Mouse (Mus musculus): Measurements from ENCODE around the gene Dtx4. TPM values are rescaled to one million over a fixed set of nuclear protein-coding genes. Genes with fewer than 3 reads are reported as not detected.

Dtx4 gene
- polyA plus RNA-seq, 1 experiment: 4.0 TPM

- peaks cover 7% of the 10 kb centered on the region for H3K4me1 ChIP-seq (ENCODE audit: control insufficient read depth, insufficient read depth, low read length)
- H3K27me3 ChIP-seq (ENCODE audit: control insufficient read depth, insufficient read depth, low read length, poor library complexity, severe bottlenecking): no peaks in the 10 kb centered on the region
- no peak overlapping the region for H3K27ac ChIP-seq (ENCODE audit: insufficient read depth, low read length)
- TF ChIP-seq CTCF (IDR thresholded peaks at IDR 0.05; ENCODE audit: low read depth, low read length): no peak
- TF ChIP-seq EP300 (IDR thresholded peaks at IDR 0.05; ENCODE audit: insufficient read depth, low read depth, low read length): no peak
- TF ChIP-seq POLR2A (IDR thresholded peaks at IDR 0.05; ENCODE audit: insufficient read depth, low read length): no peak
- H3K4me3 ChIP-seq (ENCODE audit: low read depth, low read length): no peak overlapping the region
- no peaks in the 10 kb centered on the region for H3K36me3 ChIP-seq (ENCODE audit: control insufficient read depth, insufficient read depth, low read length, poor library complexity, severe bottlenecking)
- no peaks in the 10 kb centered on the region for H3K9me3 ChIP-seq (replicated peaks; ENCODE audit: control insufficient read depth, insufficient read depth, low read length, poor library complexity, severe bottlenecking)
- H3K9ac ChIP-seq (ENCODE audit: low read depth, poor library complexity, severe bottlenecking): no peak overlapping the region
These were observed 14.4 kb downstream of the Dtx4 start for GRCm38 (mm10) chr19:12486875-12487274.

- no peak for TF ChIP-seq POLR2A (IDR thresholded peaks at IDR 0.05; ENCODE audit: insufficient read depth, low read length)
- no peak for TF ChIP-seq EP300 (IDR thresholded peaks at IDR 0.05; ENCODE audit: insufficient read depth, low read depth, low read length)
- TF ChIP-seq CTCF (IDR thresholded peaks at IDR 0.05; ENCODE audit: low read depth, low read length): no peak
- Histone ChIP-seq H3K27me3 (ENCODE audit: control insufficient read depth, insufficient read depth, low read length, poor library complexity, severe bottlenecking) (no peaks in the 10 kb centered on the region), H3K4me1 (ENCODE audit: control insufficient read depth, insufficient read depth, low read length) (peaks cover 7% of the 10 kb centered on the region), H3K9ac (ENCODE audit: low read depth, poor library complexity, severe bottlenecking) (no peak overlapping the region), H3K36me3 (ENCODE audit: control insufficient read depth, insufficient read depth, low read length, poor library complexity, severe bottlenecking) (no peaks in the 10 kb centered on the region), H3K9me3 (replicated peaks; ENCODE audit: control insufficient read depth, insufficient read depth, low read length, poor library complexity, severe bottlenecking) (no peaks in the 10 kb centered on the region), H3K4me3 (ENCODE audit: low read depth, low read length) (no peak overlapping the region), H3K27ac (ENCODE audit: insufficient read depth, low read length) (no peak overlapping the region)
These were observed 15.6 kb downstream of the Dtx4 start for GRCm38 (mm10) chr19:12485631-12486030.

DNA sequence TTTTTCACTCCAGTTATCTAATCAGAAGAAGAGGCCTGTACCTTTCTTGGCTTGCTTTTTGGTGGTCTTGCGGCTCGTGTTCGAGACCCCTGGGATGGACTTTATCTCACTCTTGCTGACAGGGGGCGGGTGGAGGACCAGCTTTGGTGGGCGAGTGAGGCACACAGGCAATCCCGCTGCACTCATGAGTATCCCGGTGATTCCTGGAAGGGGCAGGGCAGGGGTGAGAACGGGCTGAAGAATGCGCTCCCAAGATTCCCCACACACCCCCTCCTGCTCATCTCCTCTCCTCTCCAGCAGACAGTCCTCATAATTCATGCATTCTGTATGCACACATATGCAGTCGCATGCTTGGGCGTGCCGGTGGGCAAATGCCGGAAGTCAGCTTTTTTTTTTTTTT, 16.0 kb downstream of the Dtx4 start:
- no peak overlapping the region for H3K9ac ChIP-seq (ENCODE audit: low read depth, poor library complexity, severe bottlenecking)
- TF ChIP-seq CTCF (IDR thresholded peaks at IDR 0.05; ENCODE audit: low read depth, low read length) (no peak), POLR2A (IDR thresholded peaks at IDR 0.05; ENCODE audit: insufficient read depth, low read length) (no peak), EP300 (IDR thresholded peaks at IDR 0.05; ENCODE audit: insufficient read depth, low read depth, low read length) (no peak)
- no peak overlapping the region for H3K27ac ChIP-seq (ENCODE audit: insufficient read depth, low read length)
- H3K4me3 ChIP-seq (ENCODE audit: low read depth, low read length): no peak overlapping the region
- H3K4me1 ChIP-seq (ENCODE audit: control insufficient read depth, insufficient read depth, low read length): peaks cover 7% of the 10 kb centered on the region
- H3K27me3 ChIP-seq (ENCODE audit: control insufficient read depth, insufficient read depth, low read length, poor library complexity, severe bottlenecking): no peaks in the 10 kb centered on the region
- H3K9me3 ChIP-seq (replicated peaks; ENCODE audit: control insufficient read depth, insufficient read depth, low read length, poor library complexity, severe bottlenecking): no peaks in the 10 kb centered on the region
- H3K36me3 ChIP-seq (ENCODE audit: control insufficient read depth, insufficient read depth, low read length, poor library complexity, severe bottlenecking): no peaks in the 10 kb centered on the region

DNA sequence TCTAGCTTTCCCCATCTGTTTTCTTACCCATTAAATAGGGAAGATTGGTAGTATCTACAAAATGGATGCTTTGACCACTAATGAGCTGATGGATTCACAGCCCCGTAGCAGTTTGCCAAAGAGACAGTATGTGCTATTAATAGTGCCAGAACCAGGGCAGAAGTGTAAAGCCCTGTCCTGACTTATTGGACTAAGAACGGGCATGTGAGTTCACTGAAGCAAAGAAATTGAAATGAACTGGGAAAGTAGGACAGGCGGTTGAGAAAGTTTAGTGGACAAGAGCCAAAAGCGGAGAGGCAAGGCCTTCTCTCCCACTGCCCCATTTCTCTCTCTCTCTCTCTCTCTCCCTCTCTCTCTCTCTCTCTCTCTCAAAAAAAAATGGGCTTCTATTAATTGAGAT, 17.0 kb downstream of the Dtx4 start:
- no peak overlapping the region for H3K27ac ChIP-seq (ENCODE audit: insufficient read depth, low read length)
- TF ChIP-seq POLR2A (IDR thresholded peaks at IDR 0.05; ENCODE audit: insufficient read depth, low read length) (no peak), EP300 (IDR thresholded peaks at IDR 0.05; ENCODE audit: insufficient read depth, low read depth, low read length) (no peak), CTCF (IDR thresholded peaks at IDR 0.05; ENCODE audit: low read depth, low read length) (no peak)
- peaks cover 7% of the 10 kb centered on the region for H3K4me1 ChIP-seq (ENCODE audit: control insufficient read depth, insufficient read depth, low read length)
- H3K4me3 ChIP-seq (ENCODE audit: low read depth, low read length): no peak overlapping the region
- no peaks in the 10 kb centered on the region for H3K27me3 ChIP-seq (ENCODE audit: control insufficient read depth, insufficient read depth, low read length, poor library complexity, severe bottlenecking)
- H3K9ac ChIP-seq (ENCODE audit: low read depth, poor library complexity, severe bottlenecking): no peak overlapping the region
- no peaks in the 10 kb centered on the region for H3K36me3 ChIP-seq (ENCODE audit: control insufficient read depth, insufficient read depth, low read length, poor library complexity, severe bottlenecking)
- H3K9me3 ChIP-seq (replicated peaks; ENCODE audit: control insufficient read depth, insufficient read depth, low read length, poor library complexity, severe bottlenecking): no peaks in the 10 kb centered on the region

DNA sequence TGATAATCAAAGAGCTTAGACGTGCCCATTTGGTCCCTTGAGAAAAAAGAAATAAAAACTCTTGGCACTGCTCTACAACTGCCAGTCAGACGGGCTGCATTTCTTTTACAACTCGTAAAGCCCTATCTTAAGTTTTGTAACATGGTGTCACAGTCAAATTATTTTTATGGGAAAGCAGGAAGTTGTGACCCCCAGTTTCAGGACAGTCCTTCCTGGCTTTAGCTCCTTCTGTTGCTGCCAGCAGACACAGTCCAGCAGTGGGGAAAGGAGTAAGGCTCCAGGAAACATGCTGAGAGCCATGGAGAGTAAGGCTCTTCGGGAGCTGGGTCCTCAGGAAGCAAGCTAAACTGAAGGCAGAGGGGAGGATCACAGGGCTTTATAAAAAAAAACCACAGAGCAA, 17.5 kb downstream of the Dtx4 start:
- no peaks in the 10 kb centered on the region for H3K9me3 ChIP-seq (replicated peaks; ENCODE audit: control insufficient read depth, insufficient read depth, low read length, poor library complexity, severe bottlenecking)
- TF ChIP-seq EP300 (IDR thresholded peaks at IDR 0.05; ENCODE audit: insufficient read depth, low read depth, low read length): no peak
- no peak for TF ChIP-seq CTCF (IDR thresholded peaks at IDR 0.05; ENCODE audit: low read depth, low read length)
- no peak for TF ChIP-seq POLR2A (IDR thresholded peaks at IDR 0.05; ENCODE audit: insufficient read depth, low read length)
- H3K9ac ChIP-seq (ENCODE audit: low read depth, poor library complexity, severe bottlenecking): no peak overlapping the region
- peaks cover 7% of the 10 kb centered on the region for H3K4me1 ChIP-seq (ENCODE audit: control insufficient read depth, insufficient read depth, low read length)
- no peaks in the 10 kb centered on the region for H3K27me3 ChIP-seq (ENCODE audit: control insufficient read depth, insufficient read depth, low read length, poor library complexity, severe bottlenecking)
- H3K36me3 ChIP-seq (ENCODE audit: control insufficient read depth, insufficient read depth, low read length, poor library complexity, severe bottlenecking): no peaks in the 10 kb centered on the region
- no peak overlapping the region for H3K27ac ChIP-seq (ENCODE audit: insufficient read depth, low read length)
- no peak overlapping the region for H3K4me3 ChIP-seq (ENCODE audit: low read depth, low read length)

DNA sequence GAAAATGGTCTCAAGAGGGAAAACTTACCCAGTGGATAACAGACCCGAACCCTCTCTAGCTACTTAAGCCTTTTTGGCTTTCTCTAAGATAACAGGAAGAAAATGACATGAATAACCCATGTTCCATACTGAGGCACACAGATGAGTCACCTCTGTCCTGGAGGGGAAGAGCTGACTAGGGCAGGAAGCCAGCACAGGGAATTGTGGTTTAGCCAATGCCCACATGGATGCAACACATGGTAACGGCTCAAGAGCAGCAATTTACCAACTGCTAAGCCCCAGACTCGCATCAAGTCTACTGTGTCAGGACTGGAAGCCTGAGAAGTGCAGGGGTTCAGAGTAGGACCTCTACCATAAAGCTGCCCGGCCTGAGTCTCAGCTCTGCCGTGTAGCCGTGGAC, 22.9 kb downstream of the Dtx4 start:
- Histone ChIP-seq H3K9me3 (replicated peaks; ENCODE audit: control insufficient read depth, insufficient read depth, low read length, poor library complexity, severe bottlenecking) (no peaks in the 10 kb centered on the region), H3K27ac (ENCODE audit: insufficient read depth, low read length) (no peak overlapping the region), H3K36me3 (ENCODE audit: control insufficient read depth, insufficient read depth, low read length, poor library complexity, severe bottlenecking) (no peaks in the 10 kb centered on the region), H3K4me3 (ENCODE audit: low read depth, low read length) (no peak overlapping the region), H3K9ac (ENCODE audit: low read depth, poor library complexity, severe bottlenecking) (no peak overlapping the region), H3K4me1 (ENCODE audit: control insufficient read depth, insufficient read depth, low read length) (no peaks in the 10 kb centered on the region), H3K27me3 (ENCODE audit: control insufficient read depth, insufficient read depth, low read length, poor library complexity, severe bottlenecking) (no peaks in the 10 kb centered on the region)
- TF ChIP-seq CTCF (IDR thresholded peaks at IDR 0.05; ENCODE audit: low read depth, low read length): no peak
- no peak for TF ChIP-seq POLR2A (IDR thresholded peaks at IDR 0.05; ENCODE audit: insufficient read depth, low read length)
- TF ChIP-seq EP300 (IDR thresholded peaks at IDR 0.05; ENCODE audit: insufficient read depth, low read depth, low read length): no peak
